Mouse (Mus musculus) right cerebral cortex, adult 2 months (tissue): ENCODE measurements around the gene Mymx.

Source experiments
- DNase-seq, 2 experiments: peaks; one replicate each; pipeline ENCODE4 v3.0.0; 2021 to 2022; ENCODE audit warnings: low spot score in 2 of 2

Gene Mymx

DNA sequence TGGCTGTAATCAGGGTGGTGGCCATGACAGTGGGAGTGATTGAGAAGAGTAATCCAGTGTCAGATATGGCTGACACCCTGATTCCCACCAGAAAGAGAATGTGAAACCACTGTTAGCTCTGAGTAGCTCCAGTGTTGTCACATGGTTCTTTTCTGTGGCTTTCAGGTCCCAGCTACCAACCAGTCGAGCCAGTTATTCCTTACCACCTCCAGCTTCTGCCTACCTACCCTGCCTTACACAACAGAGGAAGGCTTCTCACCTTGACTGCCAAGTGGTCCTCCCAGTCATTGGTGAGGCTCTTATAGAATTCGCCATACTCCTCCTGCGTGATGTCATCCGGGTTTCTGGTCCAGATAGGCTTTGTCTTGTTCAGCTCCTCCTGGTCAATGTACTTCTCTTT lies 31.9 kb downstream of the Mymx start:
- DNase-seq, result no peak

DNA sequence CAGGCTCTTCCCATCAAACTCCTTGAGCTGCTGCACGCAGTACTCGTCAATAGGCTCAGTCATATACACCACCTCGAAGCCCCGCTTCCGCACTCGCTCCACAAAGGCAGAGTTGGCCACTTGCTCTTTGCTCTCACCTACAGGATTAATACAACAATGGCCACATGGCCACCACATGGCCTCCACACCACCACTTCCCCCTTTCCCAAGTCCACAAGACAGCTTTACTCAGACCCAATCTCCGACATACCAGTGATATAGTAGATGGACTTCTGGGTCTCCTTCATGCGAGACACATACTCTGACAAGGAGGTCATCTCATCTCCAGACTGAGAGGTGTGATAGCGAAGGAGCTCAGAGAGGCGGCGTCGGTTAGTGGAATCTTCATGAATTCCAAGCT lies 32.9 kb downstream of the Mymx start:
- DNase-seq, result no peak

DNA sequence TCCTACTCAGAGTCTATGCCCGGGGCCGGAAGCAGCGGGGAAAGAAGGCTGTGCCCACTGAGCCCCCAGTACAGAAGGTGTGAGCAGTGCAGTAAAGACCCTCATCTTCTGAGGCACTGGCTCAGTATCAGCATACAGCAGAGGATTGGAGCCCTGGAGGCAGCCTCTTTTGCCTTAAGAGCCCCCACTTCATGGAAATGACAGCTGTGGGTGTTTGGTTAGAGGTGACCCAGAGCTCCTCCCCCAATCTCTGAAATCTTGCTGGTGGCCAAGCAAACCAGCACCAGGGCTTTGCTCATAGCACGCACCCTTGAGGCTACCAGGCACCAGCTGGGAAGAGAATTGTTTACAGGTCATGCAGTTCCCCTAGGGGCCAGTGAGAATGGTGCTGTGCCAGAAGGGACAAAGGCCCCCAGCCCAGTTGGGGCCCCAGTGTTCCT lies 34.7 kb downstream of the Mymx start:
- no peak for DNase-seq

DNA sequence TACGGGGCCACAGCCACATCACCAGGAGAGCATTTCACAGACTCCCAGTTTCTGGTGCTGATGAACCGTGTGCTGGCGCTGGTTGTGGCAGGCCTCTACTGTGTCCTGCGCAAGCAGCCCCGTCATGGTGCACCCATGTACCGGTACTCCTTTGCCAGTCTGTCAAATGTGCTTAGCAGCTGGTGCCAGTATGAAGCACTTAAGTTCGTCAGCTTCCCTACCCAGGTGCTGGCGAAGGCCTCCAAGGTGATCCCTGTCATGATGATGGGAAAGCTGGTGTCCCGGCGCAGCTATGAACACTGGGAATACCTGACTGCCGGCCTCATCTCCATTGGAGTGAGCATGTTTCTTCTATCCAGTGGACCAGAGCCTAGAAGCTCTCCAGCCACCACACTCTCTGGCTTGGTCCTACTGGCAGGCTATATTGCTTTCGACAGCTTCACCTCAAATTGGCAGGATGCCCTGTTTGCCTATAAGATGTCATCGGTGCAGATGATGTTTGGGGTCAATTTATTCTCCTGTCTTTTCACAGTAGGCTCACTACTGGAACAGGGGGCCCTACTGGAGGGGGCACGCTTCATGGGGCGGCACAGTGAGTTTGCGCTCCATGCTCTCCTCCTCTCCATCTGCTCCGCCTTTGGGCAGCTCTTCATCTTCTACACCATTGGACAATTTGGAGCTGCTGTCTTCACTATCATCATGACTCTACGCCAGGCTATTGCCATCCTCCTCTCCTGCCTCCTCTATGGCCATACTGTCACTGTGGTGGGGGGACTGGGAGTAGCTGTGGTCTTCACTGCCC lies 35.3 kb downstream of the Mymx start:
- no peak for DNase-seq

DNA sequence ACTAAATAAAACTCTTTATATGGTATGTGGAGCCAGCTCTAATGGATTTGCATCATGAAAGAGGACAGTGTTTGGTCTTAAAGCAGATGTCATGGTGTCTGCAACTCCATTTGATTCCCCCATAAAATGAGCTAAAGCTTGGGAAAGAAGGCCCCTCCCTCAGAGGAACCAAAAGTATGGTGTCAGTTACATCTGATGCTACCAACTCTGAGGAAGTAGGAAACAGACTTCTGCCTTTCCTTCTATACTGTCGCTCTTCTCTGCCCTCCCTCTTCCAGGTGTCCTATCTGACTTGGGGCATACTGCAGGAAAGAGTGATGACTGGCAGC lies 35.9 kb downstream of the Mymx start:
- no peak for DNase-seq

DNA sequence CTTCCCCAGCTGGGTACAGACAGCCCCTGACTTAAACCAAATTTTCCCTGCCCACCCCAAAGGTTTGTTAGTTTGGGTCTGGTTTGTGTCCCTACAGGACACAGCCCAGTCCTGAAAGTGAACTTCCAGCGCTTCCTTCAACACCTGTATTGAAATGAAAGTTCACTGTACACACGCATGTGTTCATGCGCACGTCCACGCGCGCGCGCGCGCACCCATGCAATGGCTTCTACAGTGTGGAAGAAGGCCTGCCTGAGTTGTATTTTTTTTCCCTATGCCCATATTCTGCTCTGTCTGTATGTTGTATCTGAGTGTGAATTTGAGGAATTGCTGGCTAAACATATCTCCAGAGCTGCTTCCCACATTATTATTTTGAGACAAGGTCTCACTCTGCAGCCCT lies 36.8 kb downstream of the Mymx start:
- no peak for DNase-seq

DNA sequence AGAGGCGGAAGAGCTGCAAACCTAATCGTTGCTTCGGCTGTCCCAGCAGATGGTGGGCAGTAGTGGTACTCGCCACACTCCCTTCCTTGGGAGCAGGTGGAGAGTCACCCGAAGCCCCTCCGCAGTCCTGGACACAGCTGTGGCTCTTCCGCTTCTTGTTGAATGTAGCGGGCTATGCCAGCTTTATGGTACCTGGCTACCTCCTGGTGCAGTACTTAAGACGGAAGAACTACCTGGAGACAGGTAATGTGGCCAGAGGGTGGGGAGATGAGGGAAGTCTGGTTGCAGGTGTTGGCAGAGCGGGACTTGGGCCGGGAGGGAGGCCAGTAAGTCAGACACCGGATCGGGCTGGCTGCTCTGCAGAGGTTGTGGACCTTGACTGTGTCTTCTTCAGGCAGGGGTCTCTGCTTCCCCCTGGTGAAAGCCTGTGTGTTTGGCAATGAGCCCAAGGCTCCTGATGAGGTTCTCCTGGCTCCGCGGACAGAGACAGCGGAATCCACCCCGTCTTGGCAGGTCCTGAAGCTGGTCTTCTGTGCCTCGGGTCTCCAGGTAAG lies 37.3 kb downstream of the Mymx start:
- DNase-seq, result no peak

DNA sequence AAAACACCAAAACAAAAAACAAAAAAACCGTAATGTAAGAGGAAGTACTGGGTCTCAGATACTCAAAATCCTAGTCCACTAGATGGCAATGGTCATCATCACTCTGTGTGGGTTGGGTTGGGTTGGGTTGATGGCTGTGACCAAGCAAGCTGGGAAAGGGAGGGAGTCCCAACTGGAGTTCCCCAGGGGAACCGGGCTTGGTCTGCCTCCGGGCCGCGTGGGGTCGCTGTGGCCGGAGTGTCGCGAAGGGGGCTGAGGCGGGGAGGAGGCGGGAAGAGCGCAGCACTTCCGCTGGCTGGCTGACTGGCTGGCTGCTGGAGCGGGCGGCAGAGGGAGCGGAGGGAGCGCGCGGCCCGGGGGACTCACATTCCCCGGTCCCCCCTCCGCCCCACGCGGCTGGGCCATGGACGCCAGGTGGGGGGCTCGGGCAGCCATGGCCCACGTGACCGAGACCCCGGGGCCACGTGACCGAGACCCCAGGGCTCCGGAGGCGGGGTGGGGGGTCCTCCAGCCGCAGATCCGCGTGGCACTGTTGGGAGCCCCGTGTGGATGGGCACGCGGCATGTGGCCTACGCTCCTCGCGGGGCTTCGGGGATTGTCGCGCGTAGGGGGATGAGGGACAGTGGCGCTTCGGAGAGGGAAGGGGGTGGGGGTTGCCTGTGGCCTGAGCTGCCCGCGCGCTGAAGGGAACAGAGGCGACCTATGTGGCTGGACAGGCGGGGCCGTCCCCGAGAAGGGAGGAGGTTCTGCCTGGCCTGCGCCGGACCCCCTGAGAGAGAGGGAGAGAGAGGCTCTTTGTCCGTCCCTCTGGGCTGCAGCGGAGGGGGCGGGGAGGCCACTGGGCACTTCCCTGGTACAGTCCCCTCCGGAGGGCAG lies 38.0 kb downstream of the Mymx start, which contains the start of gene Slc35b2:
Gene Slc35b2 (plus strand): TSS at position 220 of the 876 bp plus-strand sequence.
- DNase-seq, result peak; percentile 88 to 95

DNA sequence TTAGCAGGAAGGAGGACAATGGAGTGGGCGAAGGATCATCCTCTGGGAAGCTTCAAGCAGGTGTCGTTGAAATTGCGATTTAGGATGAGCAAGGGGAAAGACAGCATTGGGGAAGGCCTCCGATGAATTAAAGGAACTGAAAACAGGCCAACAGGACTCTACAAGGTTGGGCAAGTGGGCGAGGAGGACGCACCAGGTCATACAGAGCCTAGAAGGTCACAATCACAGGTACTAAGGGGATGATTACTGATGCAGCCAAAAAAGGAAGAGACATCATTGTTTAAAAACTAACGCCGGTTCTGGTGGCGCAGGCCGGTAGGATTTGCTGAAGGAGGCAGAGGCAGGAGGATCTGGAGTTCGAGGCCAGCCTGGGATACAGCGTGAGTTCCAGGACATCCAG lies 38.7 kb downstream of the Mymx start:
- no peak for DNase-seq

DNA sequence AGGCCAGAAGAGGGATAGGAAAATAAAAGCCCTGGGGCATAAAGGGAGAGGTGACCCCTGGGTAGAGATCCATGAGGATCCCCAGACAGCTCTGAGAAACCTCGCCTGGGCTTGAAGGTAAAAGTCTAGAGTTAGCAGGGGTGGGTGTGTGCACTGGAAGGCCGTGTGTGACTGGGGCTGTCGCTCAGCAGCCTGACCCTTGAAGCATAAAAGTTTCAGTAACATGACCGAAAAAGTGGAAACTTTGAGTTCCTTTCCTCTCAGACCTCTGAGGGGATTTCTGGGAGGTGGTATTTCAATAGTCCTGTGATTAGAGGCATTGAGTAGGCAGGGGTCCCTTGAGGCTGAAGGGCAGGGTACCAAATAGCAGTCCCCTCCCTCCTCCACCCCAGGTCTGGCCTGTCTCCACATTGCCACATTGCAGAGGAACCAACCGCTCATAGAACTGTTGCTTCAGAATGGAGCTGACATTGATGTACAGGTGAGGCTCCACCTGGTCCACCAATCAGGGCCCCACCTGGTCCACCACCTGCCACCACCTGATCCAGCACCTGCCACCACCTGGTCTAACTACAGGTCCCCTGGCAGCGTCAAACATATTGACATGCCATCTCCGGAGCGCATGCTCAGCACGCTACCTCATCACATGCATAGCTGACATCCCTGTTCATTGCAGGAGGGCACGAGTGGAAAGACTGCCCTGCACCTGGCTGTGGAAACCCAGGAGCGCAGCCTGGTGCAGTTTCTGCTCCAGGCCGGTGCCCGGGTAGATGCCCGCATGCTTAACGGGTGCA lies 42.0 kb downstream of the Mymx start:
- DNase-seq, result no peak

DNA sequence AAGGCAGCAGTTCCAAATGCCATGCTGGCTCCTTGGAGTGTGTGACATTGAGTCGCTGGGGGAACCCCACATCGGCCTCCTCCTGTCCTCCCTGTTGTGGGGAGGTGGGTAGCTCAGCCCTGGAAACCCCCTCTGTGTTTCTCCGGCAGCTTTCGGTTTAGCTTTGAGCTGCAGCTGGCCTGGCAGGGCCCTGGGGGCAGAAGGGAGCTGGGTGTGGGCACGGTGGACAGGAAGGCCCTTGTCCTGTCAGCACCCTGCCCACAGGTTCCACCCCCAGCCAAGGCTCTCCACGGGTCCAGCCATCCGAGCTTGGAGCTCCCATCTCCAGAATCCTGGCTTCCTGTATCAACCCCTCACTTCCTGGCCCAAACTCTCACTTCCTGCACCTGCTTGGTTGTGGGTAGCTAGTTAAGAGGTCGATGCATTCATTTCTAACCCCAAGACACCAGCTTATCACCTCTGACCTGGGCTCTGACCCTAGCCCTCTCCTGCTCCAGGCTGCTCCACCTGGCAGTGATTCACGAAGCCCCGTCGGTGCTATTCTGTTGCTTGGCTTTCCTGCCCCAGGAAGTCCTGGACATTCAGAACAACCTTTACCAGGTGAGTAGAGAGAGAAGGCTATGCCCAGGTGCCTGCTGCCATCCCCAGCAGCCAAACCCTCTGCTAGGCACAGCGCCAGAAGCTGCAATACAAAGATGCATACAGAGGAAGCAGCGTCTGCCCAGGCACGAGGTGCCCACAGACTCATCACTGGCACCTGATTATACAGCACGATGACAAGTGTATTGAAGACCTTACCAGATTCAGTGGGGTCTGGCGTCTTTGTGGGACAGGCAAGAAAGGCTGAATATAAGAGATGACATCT lies 43.7 kb downstream of the Mymx start:
- no peak for DNase-seq

DNA sequence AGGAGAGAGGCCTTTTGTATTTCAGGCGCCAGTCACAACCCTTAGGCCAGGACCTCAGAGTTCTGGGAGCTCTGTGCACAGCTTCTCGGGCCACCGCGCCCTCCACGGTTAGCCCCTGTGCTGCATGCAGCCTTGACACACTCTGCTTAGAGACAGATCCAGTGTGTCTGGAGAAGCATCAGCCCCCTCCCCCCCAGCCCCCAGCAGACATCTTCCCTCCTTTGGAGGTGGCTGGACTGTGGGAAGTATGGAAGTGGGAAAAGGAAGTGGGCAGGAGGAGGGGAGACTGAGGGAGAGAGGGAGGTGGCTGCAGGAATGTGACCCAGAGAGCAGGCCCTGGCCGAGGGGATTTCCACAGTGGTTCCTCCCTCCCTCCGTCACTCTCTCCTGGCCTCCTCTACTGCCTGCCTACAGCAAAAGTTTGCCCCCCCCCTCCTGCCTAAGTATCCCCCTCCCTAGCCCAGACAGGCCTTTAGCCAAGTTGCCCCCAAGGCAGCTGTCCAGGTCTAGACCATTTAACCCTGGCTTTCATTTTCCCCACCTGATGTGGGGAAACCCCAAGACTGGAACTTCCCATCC lies 44.6 kb downstream of the Mymx start:
- DNase-seq, result no peak

DNA sequence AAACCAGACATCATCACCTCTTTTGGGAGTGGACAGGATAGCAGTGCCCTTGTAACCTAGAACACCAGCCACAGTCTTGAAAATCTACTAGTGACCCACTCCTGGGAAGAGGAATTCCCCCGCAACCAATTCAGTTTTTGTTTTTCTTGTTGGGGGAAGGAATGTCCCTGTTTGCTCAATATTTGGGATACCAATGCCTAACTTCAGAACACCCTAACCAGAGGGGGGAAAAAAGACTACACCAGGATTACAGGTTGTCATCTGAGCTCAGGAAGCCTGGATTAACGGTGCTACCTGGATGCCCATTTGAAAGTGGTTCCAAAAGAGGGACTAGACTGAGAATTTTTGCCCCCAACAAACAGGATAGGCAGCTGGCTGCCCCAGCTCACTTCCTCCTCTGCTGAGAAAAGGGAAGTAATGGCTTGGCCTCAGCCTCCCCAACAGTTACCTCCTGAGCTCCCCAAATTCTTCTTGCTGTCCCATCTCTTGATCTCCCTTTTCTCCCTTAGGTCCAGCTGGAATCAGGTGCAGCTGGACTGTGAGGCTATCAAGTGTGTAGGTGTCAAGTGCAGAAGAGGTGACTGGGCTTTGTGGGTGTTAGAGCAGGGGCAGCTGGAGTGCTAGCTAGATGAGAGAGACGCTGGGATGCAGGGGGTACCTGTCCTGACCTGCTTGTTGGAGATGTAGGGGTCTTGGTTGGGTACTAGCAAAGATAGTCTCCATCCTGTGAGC lies 45.2 kb downstream of the Mymx start:
- DNase-seq, result no peak

DNA sequence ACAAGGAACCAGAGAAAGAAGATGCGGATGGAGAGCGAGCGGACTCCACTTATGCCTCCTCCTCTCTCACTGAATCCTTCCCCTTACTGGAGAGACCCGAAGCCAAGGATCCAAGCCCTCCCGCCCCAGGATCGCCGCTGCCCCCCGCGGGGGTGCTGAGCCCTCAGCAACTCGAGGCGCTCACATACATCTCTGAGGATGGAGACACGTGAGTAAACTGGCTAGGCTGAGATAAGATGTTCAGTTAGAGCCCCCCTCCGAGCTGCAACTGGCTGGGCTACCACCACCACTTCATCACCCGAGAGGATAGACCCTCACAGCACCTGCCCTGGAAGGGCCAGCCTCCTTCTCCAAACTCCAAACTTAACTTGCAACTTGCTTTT lies 45.8 kb downstream of the Mymx start:
- no peak for DNase-seq

DNA sequence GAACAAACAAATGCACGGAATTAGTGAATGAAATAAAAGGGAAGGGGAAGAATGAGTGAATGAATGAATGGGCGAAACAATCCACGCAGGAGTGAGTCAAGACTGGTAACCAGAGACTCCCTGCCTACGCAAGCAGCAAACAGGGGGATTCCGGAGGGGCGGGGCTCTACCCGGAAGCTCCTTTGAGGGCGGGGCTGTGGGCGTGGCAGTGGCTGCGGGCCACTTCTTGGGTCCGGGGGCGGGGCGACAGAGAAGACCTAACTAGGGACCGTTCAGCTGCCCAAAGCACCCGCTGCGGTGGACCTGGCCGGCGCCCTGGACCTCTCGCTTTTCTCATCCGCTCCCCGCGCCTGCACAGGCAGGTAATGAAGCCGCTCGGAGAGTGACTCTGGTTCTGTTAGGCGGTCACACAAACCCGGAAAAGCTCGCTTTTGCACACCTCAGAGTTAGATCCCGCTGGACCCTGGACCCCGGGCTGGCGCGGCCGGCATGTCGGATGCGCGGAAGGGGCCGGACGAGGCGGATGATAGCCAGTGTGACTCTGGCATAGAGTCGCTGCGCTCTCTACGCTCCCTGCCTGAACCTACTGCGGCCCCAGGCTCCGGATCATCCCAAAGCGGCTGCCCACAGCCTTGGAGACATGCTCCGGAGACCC lies 46.3 kb downstream of the Mymx start, which contains the start of gene Nfkbie:
Gene Nfkbie (plus strand): TSS at position 252 of the 655 bp plus-strand sequence.
- peak; percentile 88 to 93 for DNase-seq

DNA sequence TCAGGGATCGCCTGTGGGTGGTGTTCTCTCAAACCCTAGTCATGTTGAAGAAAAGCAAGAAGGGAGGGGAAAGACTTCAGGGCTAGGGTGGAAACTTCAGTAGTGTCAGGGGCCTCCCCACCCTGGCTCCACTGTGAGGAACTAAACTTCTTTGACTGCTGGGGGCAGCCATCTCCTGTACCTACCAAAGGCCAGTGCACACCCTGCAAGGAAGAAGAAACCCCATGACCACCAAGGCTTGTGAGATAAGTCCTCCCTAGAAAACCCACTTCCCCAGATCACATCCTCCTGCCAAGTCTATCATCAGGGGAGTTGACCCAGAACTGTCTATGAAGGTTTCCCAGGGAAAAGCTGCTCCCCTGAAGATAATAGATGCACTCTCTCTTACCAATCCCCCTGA lies 47.5 kb downstream of the Mymx start:
- no peak for DNase-seq

DNA sequence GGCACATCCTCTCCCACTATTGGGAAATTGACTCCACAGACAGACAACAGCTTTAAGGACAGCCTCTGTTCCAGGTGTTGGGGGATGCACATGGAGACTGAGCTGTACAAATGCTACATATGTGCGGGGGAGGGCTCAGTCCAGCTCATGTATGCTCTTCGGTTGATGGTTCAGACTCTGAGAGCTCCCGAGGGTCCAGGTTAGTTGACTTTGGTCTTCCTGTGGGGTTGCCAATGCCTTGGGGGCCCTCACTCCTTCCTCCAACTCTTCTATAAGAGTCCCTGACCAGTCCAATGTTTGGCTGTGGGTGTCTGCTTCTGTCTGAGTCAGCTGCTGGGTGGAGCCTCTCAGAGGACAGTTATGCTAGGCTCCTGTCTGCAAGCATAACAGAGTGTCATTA lies 48.8 kb downstream of the Mymx start:
- DNase-seq, result no peak

DNA sequence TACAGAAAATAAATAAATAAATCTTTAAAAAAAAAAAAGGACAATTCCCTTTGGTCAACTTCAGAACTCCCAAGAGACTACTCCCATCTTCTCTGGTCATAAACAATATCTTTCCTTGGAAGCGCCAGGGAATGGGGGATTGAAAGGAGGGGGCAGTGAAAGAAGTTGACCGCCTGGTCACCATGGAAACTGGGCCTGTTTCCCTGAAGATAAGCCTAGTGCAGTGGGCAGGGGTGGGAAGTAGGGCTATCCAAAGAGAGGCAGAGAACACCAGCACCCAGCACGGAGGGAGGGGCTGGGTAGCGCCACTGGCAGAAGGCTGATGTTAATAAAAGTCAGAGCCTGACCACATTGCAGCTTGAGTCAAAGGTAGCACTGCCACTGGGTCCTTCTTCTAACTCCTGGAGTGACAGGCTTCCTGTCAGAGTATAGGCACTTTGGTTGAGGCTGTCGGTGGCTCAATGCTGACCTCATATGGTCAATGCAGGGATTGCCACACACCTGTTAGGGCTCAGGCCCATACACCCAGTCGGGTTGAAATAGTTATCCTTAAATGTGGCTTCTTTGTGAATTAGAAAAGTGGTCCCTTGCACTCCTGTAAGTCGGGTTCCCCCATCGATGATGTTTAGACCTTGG lies 50.0 kb downstream of the Mymx start:
- peak; percentile 88 to 91 for DNase-seq
